Comparison of ENCODE assay signal across 8 mouse cellular contexts in the genomic region with DNA sequence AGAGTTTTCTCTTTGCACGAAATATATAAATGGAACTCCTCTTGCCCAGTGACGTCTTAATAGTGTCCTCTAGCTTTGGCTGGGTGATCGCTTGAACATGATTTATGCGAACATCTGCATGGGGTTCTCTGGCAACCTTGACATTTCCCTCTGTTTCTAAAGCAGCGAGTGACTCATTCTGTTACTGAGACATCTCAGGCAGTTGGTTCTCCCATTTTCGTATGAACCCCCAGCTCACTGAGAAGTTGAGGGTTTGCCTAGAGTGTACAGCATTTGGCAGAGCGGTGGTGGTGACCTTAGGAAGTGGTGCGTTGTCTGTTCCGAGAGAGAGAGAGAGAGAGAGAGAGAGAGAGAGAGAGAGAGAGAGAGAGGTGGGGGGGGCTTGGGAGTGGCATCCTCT. TPM values are rescaled to one million over a fixed set of nuclear protein-coding genes. Genes with fewer than 3 reads are reported as not detected.
DNase-seq lines count a peak whose midpoint lies in the region; ATAC-seq and TF ChIP-seq lines count a peak whose summit lies in the region.

No protein-coding gene starts in this region.

- TF ChIP-seq POLR2A in CH12.LX (IDR thresholded peaks at IDR 0.05; ENCODE audit: low read depth, low read length), result no peak

- H3K4me3 ChIP-seq in heart, embryonic 12.5 days, result 0 out of 2 replicates have a peak overlapping the region, but pooled peaks have one; percentile 90
- H3K4me3 ChIP-seq in CH12.LX (replicated peaks in 1 of 3; ENCODE audit: low read depth in 2 of 3, low read length in 2 of 3, poor library complexity in 1 of 3), result peak overlapping the region; percentile 31 to 83 (median 72)

- H3K27ac ChIP-seq in heart, embryonic 12.5 days (ENCODE audit: poor library complexity, severe bottlenecking), result no peak overlapping the region
- H3K27ac ChIP-seq in CH12.LX (ENCODE audit: insufficient read depth, low read depth), result peak overlapping the region; percentile 43; the same call in 1 of the 2 replicates

- no peaks in the 10 kb centered on the region for H3K9me3 ChIP-seq in heart, embryonic 12.5 days (replicated peaks)
- H3K9me3 ChIP-seq in CH12.LX (replicated peaks; ENCODE audit: low read length), result no peaks in the 10 kb centered on the region

- no peak for TF ChIP-seq CTCF in CH12.LX (conservative IDR thresholded peaks at IDR 0.05 in 1 of 2, IDR thresholded peaks at IDR 0.05 in 1 of 2; ENCODE audit: low read depth in 2 of 2, low read length in 2 of 2)

- in situ Hi-C loops in CH12.LX (cut with MboI; ENCODE audit: low pct_ligation_motif_present, low pct_unique_long_range_greater_than_20kb, low sequenced_read_pairs), result loop anchor here (25.0 kb wide), 1 partner anchor 259 kb away; no protein-coding TSS in a partner anchor

- peaks cover 23% of the 10 kb centered on the region for H3K4me1 ChIP-seq in heart, embryonic 12.5 days (replicated peaks)
- H3K4me1 ChIP-seq in CH12.LX (ENCODE audit: control insufficient read depth in 1 of 2, insufficient read depth in 2 of 2), result peaks cover 3 to 41% of the 10 kb centered on the region in 2 experiments; a peak in 2 of 4 replicates

- 0 out of 2 replicates have a peak, but pooled peaks cover 9% of the 10 kb centered on the region for H3K27me3 ChIP-seq in heart, embryonic 12.5 days (replicated peaks)
- no peaks in the 10 kb centered on the region for H3K27me3 ChIP-seq in CH12.LX (replicated peaks)

- TF ChIP-seq EP300 in CH12.LX (IDR thresholded peaks at IDR 0.05; ENCODE audit: low read length), result peak; percentile 75

- H3K79me2 ChIP-seq in CH12.LX (replicated peaks; ENCODE audit: control insufficient read depth, extremely low read depth, insufficient read depth, poor library complexity, severe bottlenecking), result peaks cover 4% of the 10 kb centered on the region

- H3K9ac ChIP-seq in heart, embryonic 12.5 days, result no peak overlapping the region
- H3K9ac ChIP-seq in CH12.LX (ENCODE audit: insufficient read depth, low read depth), result peak overlapping the region; percentile 15

- H3K4me2 ChIP-seq in heart, embryonic 12.5 days, result peak overlapping the region; percentile 95
- peak overlapping the region; percentile 64 for H3K4me2 ChIP-seq in CH12.LX (ENCODE audit: insufficient read depth, low read depth, poor library complexity, severe bottlenecking)

- no peak for ATAC-seq in heart, embryonic 12.5 days (ENCODE audit: insufficient number of reproducible peaks, low FRiP score)

- no peak for DNase-seq in heart, adult 8-10 months (ENCODE audit: low spot score)
- DNase-seq in CH12.LX (ENCODE audit: extremely low read depth), result peak; percentile 66
- DNase-seq in forelimb bud, embryonic 11.5 days (ENCODE audit: low read depth, low spot score), result peak; percentile 6
- DNase-seq in lung, postnatal 36 days, result peak; percentile 28
- DNase-seq in cerebellum, adult 11 months, result no peak
- DNase-seq in ovary, postnatal 10 days (ENCODE audit: low spot score), result no peak
- DNase-seq in layer of hippocampus, adult 18-20 months (ENCODE audit: low spot score in 2 of 2), result no peak

- no peak; the same call in none of the 2 replicates for TF ChIP-seq RAD21 in CH12.LX (IDR thresholded peaks at IDR 0.05; ENCODE audit: low read depth, low read length)

- no peaks in the 10 kb centered on the region for H3K36me3 ChIP-seq in heart, embryonic 12.5 days
- peaks cover 0 to 7% of the 10 kb centered on the region in 2 experiments for H3K36me3 ChIP-seq in CH12.LX (replicated peaks in 1 of 2; ENCODE audit: control insufficient read depth in 1 of 2, insufficient read depth in 1 of 2, low read length in 1 of 2)

- dilution Hi-C loops in CH12.LX (cut with MboI; ENCODE audit: extremely low pct_ligation_motif_present, extremely low pct_unique_long_range_greater_than_20kb, low sequenced_read_pairs), result no loop called here

- 71% methylated on average over 9 of the region's 9 CpGs for WGBS in heart, embryonic 12.5 days

TF ChIP-seq in CH12.LX, 34 proteins besides CTCF, POLR2A, EP300 and RAD21:
- TF ChIP-seq MAFK (IDR thresholded peaks at IDR 0.05; ENCODE audit: insufficient replicate concordance, low read length) (0 out of 2 replicates have a peak, but pooled peaks have one; percentile 42), CHD1 (IDR thresholded peaks at IDR 0.05; ENCODE audit: low read depth, low read length) (peak; percentile 25; the same call in 1 of the 2 replicates), ZC3H11A (IDR thresholded peaks at IDR 0.05; ENCODE audit: low read depth, low read length) (no peak), ZMIZ1 (IDR thresholded peaks at IDR 0.05; ENCODE audit: low read depth, low read length) (peak; percentile 18; the same call in 1 of the 2 replicates), E2F4 (IDR thresholded peaks at IDR 0.05; ENCODE audit: insufficient replicate concordance, low read depth, low read length) (no peak), POLR2AphosphoS2 (IDR thresholded peaks at IDR 0.05; ENCODE audit: low read depth, low read length) (no peak), MXI1 (IDR thresholded peaks at IDR 0.05; ENCODE audit: low read depth, low read length) (peak; percentile 74; the same call in 1 of the 2 replicates), SMC3 (IDR thresholded peaks at IDR 0.05; ENCODE audit: low read depth, low read length) (no peak), GABPA (IDR thresholded peaks at IDR 0.05; ENCODE audit: insufficient replicate concordance, low read depth, low read length) (no peak), ETS1 (conservative IDR thresholded peaks at IDR 0.05; ENCODE audit: low read depth, low read length) (peak; percentile 72), BHLHE40 (IDR thresholded peaks at IDR 0.05; ENCODE audit: low read depth, low read length) (0 out of 2 replicates have a peak, but pooled peaks have one; percentile 27), NRF1 (IDR thresholded peaks at IDR 0.05; ENCODE audit: low read depth, low read length) (no peak), IRF4 (IDR thresholded peaks at IDR 0.05; ENCODE audit: low read depth, low read length) (peak; percentile 90), ZNF384 (IDR thresholded peaks at IDR 0.05; ENCODE audit: low read depth, low read length) (no peak), ELF1 (IDR thresholded peaks at IDR 0.05; ENCODE audit: low read depth, low read length) (no peak), KAT2A (IDR thresholded peaks at IDR 0.05; ENCODE audit: insufficient replicate concordance, low read length) (no peak), SIN3A (IDR thresholded peaks at IDR 0.05; ENCODE audit: low read length) (peak; percentile 57; the same call in 1 of the 2 replicates), TBP (conservative IDR thresholded peaks at IDR 0.05; ENCODE audit: low read depth, low read length) (no peak), HCFC1 (IDR thresholded peaks at IDR 0.05; ENCODE audit: low read depth, low read length) (no peak), JUND (conservative IDR thresholded peaks at IDR 0.05; ENCODE audit: low read depth, low read length) (peak; percentile 90), MEF2A (IDR thresholded peaks at IDR 0.05; ENCODE audit: borderline replicate concordance, low read depth, low read length) (peak; percentile 71), NELFE (IDR thresholded peaks at IDR 0.05; ENCODE audit: low read depth, low read length) (no peak), USF2 (conservative IDR thresholded peaks at IDR 0.05; ENCODE audit: low read depth, low read length) (no peak), JUN (IDR thresholded peaks at IDR 0.05; ENCODE audit: insufficient read depth, low read depth, low read length) (peak; percentile 77), RCOR1 (conservative IDR thresholded peaks at IDR 0.05; ENCODE audit: low read depth, low read length) (0 out of 2 replicates have a peak, but pooled peaks have one; percentile 40), MAZ (IDR thresholded peaks at IDR 0.05; ENCODE audit: low read depth, low read length) (peak; percentile 81), MAX (IDR thresholded peaks at IDR 0.05; ENCODE audit: low read length) (no peak), TCF12 (IDR thresholded peaks at IDR 0.05; ENCODE audit: low read depth, low read length) (peak; percentile 74), UBTF (IDR thresholded peaks at IDR 0.05; ENCODE audit: low read depth, low read length) (no peak), PAX5 (IDR thresholded peaks at IDR 0.05; ENCODE audit: low read length) (no peak), MYC (IDR thresholded peaks at IDR 0.05; ENCODE audit: low read depth, low read length) (no peak; the same call in 1 of the 2 replicates), USF1 (IDR thresholded peaks at IDR 0.05; ENCODE audit: low read depth, low read length) (no peak), CHD2 (IDR thresholded peaks at IDR 0.05; ENCODE audit: low read length) (peak; percentile 35; the same call in 1 of the 2 replicates), ZKSCAN1 (IDR thresholded peaks at IDR 0.05; ENCODE audit: borderline replicate concordance, low read depth, low read length) (no peak)

RNA-seq across cellular contexts. Expression of gene Man2a1, which starts 2.6 kb away (rescaled TPM):
- polyA plus RNA-seq in heart, embryonic 12.5 days (2016; fragmentation: Nextera tagmentation; extraction: Ambion mirVana), result 5.3 and 7.2 TPM in 2 replicates
- 10 to 100 TPM; 13.3 to 19.1 (median 15.7) TPM for total RNA-seq in heart, adult 8-10 months (2022)
- total RNA-seq in CH12.LX (2012; rRNA removed) (7.9 and 12.3 TPM in 2 replicates), CH12.LX (2014; rRNA removed) (11.9 and 12.5 TPM in 2 replicates)
- 11.6 and 15.4 TPM in 2 replicates for polyA plus RNA-seq in CH12.LX (2012; ENCODE audit: insufficient read length, low read depth)
- 10 to 100 TPM; 15.9 to 16.5 TPM for total RNA-seq in layer of hippocampus, adult 18-20 months (2021)

Comparison
In these comparisons a context has a peak if more than half of its experiments do, and no peak if none do; other contexts are left out.
1. DNase-seq: peak in CH12.LX (single experiment), forelimb bud, embryonic 11.5 days (single experiment) and lung, postnatal 36 days (single experiment); none in heart, adult 8-10 months (single experiment), cerebellum, adult 11 months (single experiment), ovary, postnatal 10 days (single experiment) and layer of hippocampus, adult 18-20 months (0 of 2).